Comparison of ENCODE assay signal across 12 mouse cellular contexts in genomic region chr10:12700576-12700975, GRCm38 (mm10).
A peak's percentile ranks its signal among the peaks of the same experiment; 100 is the strongest.
DNase-seq lines count a peak whose midpoint lies in the region; ATAC-seq and TF ChIP-seq lines count a peak whose summit lies in the region.
"Had no signal": no experiment of that assay in that cellular context is flagged by ENCODE, and none has a peak within 500 bp of the region (broad histone marks: within the 10 kb centered on the region; RNA-seq: fewer than 3 reads in every experiment).

No protein-coding gene starts in this region.

- intact Hi-C loops in left cerebral cortex, postnatal 4 days (cut with DNase I): no loop called here

- no peak for DNase-seq in cerebellum, adult 2 months
- DNase-seq in cerebellum, adult 11-12 months: no peak
- DNase-seq in left cerebral cortex, postnatal 4 days: peak; percentile 5
- no peak for DNase-seq in left cerebral cortex, adult 18-20 months (ENCODE audit: low spot score in 2 of 2)
- peak; percentile 9 for DNase-seq in CH12.LX (ENCODE audit: extremely low read depth)
- no peak for DNase-seq in liver, embryonic 14.5 days (ENCODE audit: low read depth in 3 of 3, low spot score in 3 of 3)
- DNase-seq in urinary bladder, postnatal 36 days (ENCODE audit: low spot score in 2 of 2): no peak
- no peak for DNase-seq in forebrain, embryonic 14.5 days (ENCODE audit: low spot score)
- DNase-seq: gastrocnemius, postnatal 14 days; right cerebral cortex, postnatal 4 days had no signal

- WGBS in cerebellum, adult 2 months: 82% methylated on average over 3 of the region's 3 CpGs
- WGBS in liver, embryonic 14.5 days (ENCODE audit: insufficient replicate concordance): 75% methylated on average over 3 of the region's 3 CpGs
- 73% methylated on average over 3 of the region's 3 CpGs for WGBS in forebrain, embryonic 14.5 days

- H3K27me3 ChIP-seq in cerebellum, adult 2 months (ENCODE audit: control insufficient read depth, insufficient read depth, low read length): no peaks in the 10 kb centered on the region
- no peaks in the 10 kb centered on the region for H3K27me3 ChIP-seq in CH12.LX (replicated peaks)
- no peaks in the 10 kb centered on the region for H3K27me3 ChIP-seq in liver, embryonic 14.5 days (ENCODE audit: control insufficient read depth, insufficient read depth, low read length)
- H3K27me3 ChIP-seq in forebrain, embryonic 14.5 days (replicated peaks; ENCODE audit: control insufficient read depth, insufficient read depth, low read length): no peaks in the 10 kb centered on the region
- H3K27me3 ChIP-seq: midbrain, embryonic 12.5 days had no signal

- H3K9ac ChIP-seq in CH12.LX (ENCODE audit: insufficient read depth, low read depth): no peak overlapping the region
- no peak overlapping the region for H3K9ac ChIP-seq in liver, embryonic 14.5 days (replicated peaks)
- H3K9ac ChIP-seq in forebrain, embryonic 14.5 days (ENCODE audit: low read length): no peak overlapping the region
- H3K9ac ChIP-seq: midbrain, embryonic 12.5 days had no signal

- H3K36me3 ChIP-seq in CH12.LX (replicated peaks in 1 of 2; ENCODE audit: control insufficient read depth in 1 of 2, insufficient read depth in 1 of 2, low read length in 1 of 2): no peaks in the 10 kb centered on the region
- no peaks in the 10 kb centered on the region for H3K36me3 ChIP-seq in liver, embryonic 14.5 days (replicated peaks; ENCODE audit: control insufficient read depth, insufficient read depth, low read depth)
- no peaks in the 10 kb centered on the region for H3K36me3 ChIP-seq in forebrain, embryonic 14.5 days (ENCODE audit: control insufficient read depth, insufficient read depth, low read length)
- H3K36me3 ChIP-seq: midbrain, embryonic 12.5 days had no signal

- no peak for ATAC-seq in liver, embryonic 14.5 days (ENCODE audit: insufficient read depth)
- ATAC-seq in forebrain, embryonic 14.5 days: no peak

- TF ChIP-seq CTCF in cerebellum, adult 2 months (IDR thresholded peaks at IDR 0.05; ENCODE audit: borderline replicate concordance, insufficient read depth, low read depth, low read length): 0 out of 2 replicates have a peak, but pooled peaks have one; percentile 13
- peak; percentile 24 to 30; a peak in 2 of 4 replicates for TF ChIP-seq CTCF in CH12.LX (conservative IDR thresholded peaks at IDR 0.05 in 1 of 2, IDR thresholded peaks at IDR 0.05 in 1 of 2; ENCODE audit: low read depth in 2 of 2, low read length in 2 of 2)
- peak; percentile 56 for TF ChIP-seq CTCF in liver, embryonic 14.5 days (IDR thresholded peaks at IDR 0.05; ENCODE audit: low read depth)

- in situ Hi-C loops in CH12.LX (cut with MboI; ENCODE audit: low pct_ligation_motif_present, low pct_unique_long_range_greater_than_20kb, low sequenced_read_pairs): no loop called here

- TF ChIP-seq RAD21 in CH12.LX (IDR thresholded peaks at IDR 0.05; ENCODE audit: low read depth, low read length): no peak

- no peaks in the 10 kb centered on the region for H3K4me1 ChIP-seq in cerebellum, adult 2 months (ENCODE audit: control insufficient read depth, insufficient read depth, low read length)
- H3K4me1 ChIP-seq in CH12.LX (ENCODE audit: control insufficient read depth in 1 of 2, insufficient read depth in 2 of 2): peaks cover 0 to 9% of the 10 kb centered on the region in 2 experiments; a peak in 3 of 4 replicates
- H3K4me1 ChIP-seq in liver, embryonic 14.5 days (replicated peaks; ENCODE audit: control insufficient read depth in 2 of 2, insufficient read depth in 2 of 2, low read length in 1 of 2): 0 out of 4 replicates have a peak, but pooled peaks cover 0 to 2% of the 10 kb centered on the region in 2 experiments
- no peaks in the 10 kb centered on the region for H3K4me1 ChIP-seq in forebrain, embryonic 14.5 days (ENCODE audit: control insufficient read depth, insufficient read depth, low read length)
- H3K4me1 ChIP-seq: midbrain, embryonic 12.5 days had no signal

- no peak overlapping the region for H3K4me2 ChIP-seq in CH12.LX (ENCODE audit: insufficient read depth, low read depth, poor library complexity, severe bottlenecking)
- H3K4me2 ChIP-seq in liver, embryonic 14.5 days (ENCODE audit: low read depth): no peak overlapping the region
- H3K4me2 ChIP-seq in forebrain, embryonic 14.5 days (ENCODE audit: low read length): no peak overlapping the region
- H3K4me2 ChIP-seq: midbrain, embryonic 12.5 days had no signal

- no peak overlapping the region for H3K27ac ChIP-seq in cerebellum, adult 2 months (ENCODE audit: insufficient read depth, low read length)
- H3K27ac ChIP-seq in CH12.LX (ENCODE audit: insufficient read depth, low read depth): no peak overlapping the region
- H3K27ac ChIP-seq in liver, embryonic 14.5 days: no peak overlapping the region
- H3K27ac ChIP-seq in forebrain, embryonic 14.5 days (ENCODE audit: low read depth, low read length): no peak overlapping the region
- H3K27ac ChIP-seq: midbrain, embryonic 12.5 days had no signal

- H3K4me3 ChIP-seq in cerebellum, adult 2 months (replicated peaks; ENCODE audit: insufficient read depth, low read depth, low read length): no peak overlapping the region
- no peak overlapping the region for H3K4me3 ChIP-seq in CH12.LX (replicated peaks in 1 of 3; ENCODE audit: low read depth in 2 of 3, low read length in 2 of 3, poor library complexity in 1 of 3)
- no peak overlapping the region for H3K4me3 ChIP-seq in liver, embryonic 14.5 days (ENCODE audit: insufficient read depth in 1 of 2, low read depth in 2 of 2, low read length in 2 of 2)
- H3K4me3 ChIP-seq in forebrain, embryonic 14.5 days (ENCODE audit: low read depth, low read length): no peak overlapping the region
- H3K4me3 ChIP-seq: erythroblast, embryonic 14.5 days; midbrain, embryonic 12.5 days had no signal

- TF ChIP-seq EP300 in CH12.LX (IDR thresholded peaks at IDR 0.05; ENCODE audit: low read length): no peak
- no peak for TF ChIP-seq EP300 in liver, embryonic 14.5 days (IDR thresholded peaks at IDR 0.05; ENCODE audit: low read depth)

- no peaks in the 10 kb centered on the region for H3K79me2 ChIP-seq in CH12.LX (replicated peaks; ENCODE audit: control insufficient read depth, extremely low read depth, insufficient read depth, poor library complexity, severe bottlenecking)

- peaks cover 2% of the 10 kb centered on the region for H3K9me3 ChIP-seq in CH12.LX (replicated peaks; ENCODE audit: low read length)
- H3K9me3 ChIP-seq in liver, embryonic 14.5 days (ENCODE audit: control insufficient read depth, low read length): no peaks in the 10 kb centered on the region
- H3K9me3 ChIP-seq in forebrain, embryonic 14.5 days (replicated peaks; ENCODE audit: control insufficient read depth, low read length): no peaks in the 10 kb centered on the region
- H3K9me3 ChIP-seq: midbrain, embryonic 12.5 days had no signal

- TF ChIP-seq POLR2A in cerebellum, adult 2 months (IDR thresholded peaks at IDR 0.05; ENCODE audit: borderline replicate concordance, insufficient read depth, low read length): no peak
- no peak for TF ChIP-seq POLR2A in CH12.LX (IDR thresholded peaks at IDR 0.05; ENCODE audit: low read depth, low read length)

- dilution Hi-C loops in CH12.LX (cut with MboI; ENCODE audit: extremely low pct_ligation_motif_present, extremely low pct_unique_long_range_greater_than_20kb, low sequenced_read_pairs): no loop called here

TF ChIP-seq in CH12.LX, 34 proteins besides CTCF, POLR2A, EP300 and RAD21:
- TF ChIP-seq USF1 (IDR thresholded peaks at IDR 0.05; ENCODE audit: low read depth, low read length): no peak
- no peak for TF ChIP-seq ZMIZ1 (IDR thresholded peaks at IDR 0.05; ENCODE audit: low read depth, low read length)
- TF ChIP-seq CHD2 (IDR thresholded peaks at IDR 0.05; ENCODE audit: low read length): no peak
- TF ChIP-seq MAZ (IDR thresholded peaks at IDR 0.05; ENCODE audit: low read depth, low read length): no peak
- TF ChIP-seq CHD1 (IDR thresholded peaks at IDR 0.05; ENCODE audit: low read depth, low read length): no peak
- TF ChIP-seq SMC3 (IDR thresholded peaks at IDR 0.05; ENCODE audit: low read depth, low read length): no peak
- TF ChIP-seq KAT2A (IDR thresholded peaks at IDR 0.05; ENCODE audit: insufficient replicate concordance, low read length): no peak
- TF ChIP-seq NRF1 (IDR thresholded peaks at IDR 0.05; ENCODE audit: low read depth, low read length): no peak
- TF ChIP-seq MXI1 (IDR thresholded peaks at IDR 0.05; ENCODE audit: low read depth, low read length): no peak
- TF ChIP-seq E2F4 (IDR thresholded peaks at IDR 0.05; ENCODE audit: insufficient replicate concordance, low read depth, low read length): no peak
- no peak for TF ChIP-seq BHLHE40 (IDR thresholded peaks at IDR 0.05; ENCODE audit: low read depth, low read length)
- TF ChIP-seq JUN (IDR thresholded peaks at IDR 0.05; ENCODE audit: insufficient read depth, low read depth, low read length): no peak
- TF ChIP-seq POLR2AphosphoS2 (IDR thresholded peaks at IDR 0.05; ENCODE audit: low read depth, low read length): no peak
- TF ChIP-seq ETS1 (conservative IDR thresholded peaks at IDR 0.05; ENCODE audit: low read depth, low read length): no peak
- TF ChIP-seq ZC3H11A (IDR thresholded peaks at IDR 0.05; ENCODE audit: low read depth, low read length): no peak
- TF ChIP-seq SIN3A (IDR thresholded peaks at IDR 0.05; ENCODE audit: low read length): no peak
- TF ChIP-seq TBP (conservative IDR thresholded peaks at IDR 0.05; ENCODE audit: low read depth, low read length): no peak
- TF ChIP-seq PAX5 (IDR thresholded peaks at IDR 0.05; ENCODE audit: low read length): no peak
- no peak for TF ChIP-seq MEF2A (IDR thresholded peaks at IDR 0.05; ENCODE audit: borderline replicate concordance, low read depth, low read length)

Comparison
In these comparisons a context has a peak if more than half of its experiments do, and no peak if none do; other contexts are left out.
1. DNase-seq: peak in left cerebral cortex, postnatal 4 days (single experiment) and CH12.LX (single experiment); none in cerebellum, adult 2 months (0 of 2), cerebellum, adult 11-12 months (single experiment), left cerebral cortex, adult 18-20 months (0 of 2), liver, embryonic 14.5 days (0 of 3), urinary bladder, postnatal 36 days (0 of 2) and forebrain, embryonic 14.5 days (single experiment).
2. Peak in every context shown above with its lines, with median percentiles within 50 percentile points of each other: CTCF ChIP-seq.